Comparison of ENCODE assay signal across 24 mouse cellular contexts in the genomic region with DNA sequence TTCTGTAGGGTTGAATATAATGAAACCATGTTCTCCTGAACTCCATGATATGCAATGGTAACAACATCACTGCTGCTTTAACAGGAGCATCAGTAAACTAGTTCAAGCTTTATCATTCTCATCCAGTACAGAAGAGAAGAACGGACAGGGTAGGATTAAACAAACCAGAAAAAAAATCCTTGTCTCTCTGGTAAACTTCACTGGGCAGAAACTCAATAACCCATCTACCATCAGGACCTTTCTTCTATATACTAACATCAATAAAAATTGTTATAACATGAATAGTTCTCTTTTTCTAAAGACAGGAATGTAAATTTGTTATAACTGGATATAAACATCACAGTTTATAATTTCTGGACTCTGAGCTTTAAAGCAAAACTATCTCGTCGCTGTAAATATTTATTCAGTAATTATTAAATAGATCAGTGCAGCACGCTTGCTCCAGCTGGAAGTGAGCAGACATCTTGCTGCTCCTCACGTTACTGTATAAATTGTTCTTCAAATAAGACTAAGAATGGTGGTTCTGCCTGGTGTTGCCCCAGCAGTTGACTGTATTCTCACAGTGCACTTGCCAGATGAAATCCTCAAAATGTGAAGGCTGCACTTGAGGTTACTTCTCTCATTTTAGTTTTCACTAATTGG.
"Had no signal": no experiment of that assay in that cellular context is flagged by ENCODE, and none has a peak within 500 bp of the region (broad histone marks: within the 10 kb centered on the region; RNA-seq: fewer than 3 reads in every experiment).

No protein-coding gene starts in this region.

- DNase-seq: gastrocnemius, adult 2 months; gastrocnemius, postnatal 10 days; gastrocnemius, postnatal 25 days; heart, adult 18-20 months; heart, postnatal 10 days; heart, postnatal 4 days; kidney, adult 18-20 months; kidney, adult 8-10 months; kidney, postnatal 10 days; kidney, postnatal 25 days; kidney, postnatal 4 days; liver had no signal

- H3K36me3 ChIP-seq: heart, embryonic 10.5 days; heart, embryonic 12.5 days; hindbrain, embryonic 10.5 days; hindbrain, embryonic 12.5 days; intestine, embryonic 15.5 days; limb, embryonic 10.5 days; limb, embryonic 12.5 days had no signal

- H3K4me3 ChIP-seq: gastrocnemius, adult 2 months; heart, embryonic 10.5 days; heart, embryonic 12.5 days; hindbrain, embryonic 10.5 days; hindbrain, embryonic 12.5 days; intestine, embryonic 15.5 days; layer of hippocampus, adult 2 months; left cerebral cortex, adult 2 months; limb, embryonic 10.5 days; limb, embryonic 12.5 days had no signal

- H3K4me2 ChIP-seq: heart, embryonic 12.5 days; hindbrain, embryonic 12.5 days; hindbrain, embryonic 14.5 days; intestine, embryonic 15.5 days; limb, embryonic 12.5 days had no signal

- H3K27ac ChIP-seq: gastrocnemius, adult 2 months; heart, embryonic 10.5 days; hindbrain, embryonic 10.5 days; hindbrain, embryonic 12.5 days; hindbrain, embryonic 14.5 days; intestine, embryonic 15.5 days; layer of hippocampus, adult 2 months; left cerebral cortex, adult 2 months; limb, embryonic 10.5 days; limb, embryonic 12.5 days had no signal

- H3K4me1 ChIP-seq: heart, embryonic 10.5 days; heart, embryonic 12.5 days; hindbrain, embryonic 10.5 days; hindbrain, embryonic 12.5 days; intestine, embryonic 15.5 days; limb, embryonic 10.5 days; limb, embryonic 12.5 days had no signal

- ATAC-seq: hindbrain, embryonic 16.5 days; inflammation-experienced regulatory T-cells, adult 6 months; intestine, embryonic 15.5 days had no signal

- H3K9me3 ChIP-seq: heart, embryonic 10.5 days; heart, embryonic 12.5 days; hindbrain, embryonic 10.5 days; hindbrain, embryonic 12.5 days; intestine, embryonic 15.5 days; limb, embryonic 10.5 days; limb, embryonic 12.5 days had no signal

- H3K9ac ChIP-seq: heart, embryonic 12.5 days; hindbrain, embryonic 12.5 days; hindbrain, embryonic 14.5 days; intestine, embryonic 15.5 days; limb, embryonic 12.5 days had no signal

- H3K27me3 ChIP-seq: heart, embryonic 12.5 days; hindbrain, embryonic 12.5 days; intestine, embryonic 15.5 days; limb, embryonic 12.5 days had no signal
